Mouse (Mus musculus) lung, embryonic 14.5 days (tissue): ENCODE measurements around the gene Efnb2. TPM values are rescaled to one million over a fixed set of nuclear protein-coding genes. Genes with fewer than 3 reads are reported as not detected.

Experiments
- ATAC-seq: fragments of 200-750 bp; cut with Nextera tagmentation; 2 replicates; pipeline ENCODE4 v1.8.0; 2017; ENCODE audit warnings: mild to moderate bottlenecking, moderate TSS enrichment, moderate library complexity; ENCODE audit not compliant: insufficient read depth
- DNase-seq: peaks from one replicate; pipeline ENCODE4 v3.0.0-alpha.2; 2015
- H3K27ac ChIP-seq: fragments of 300-500 bp; sonication (generic); 2 replicates; pipeline ENCODE4 v1.5.1; 2014; ENCODE audit warnings: low read depth, mild to moderate bottlenecking, moderate library complexity
- H3K27me3 ChIP-seq: fragments of 300-500 bp; sonication (generic); 2 replicates; pipeline ENCODE4 v1.6.1; 2014; ENCODE audit warnings: low read length, control low read depth; ENCODE audit not compliant: insufficient read depth
- H3K36me3 ChIP-seq: fragments of 300-500 bp; sonication (generic); 2 replicates; pipeline ENCODE4 v1.6.1; 2014; ENCODE audit warnings: control low read depth; ENCODE audit not compliant: insufficient read depth
- H3K4me1 ChIP-seq: fragments of 300-500 bp; sonication (generic); 2 replicates; pipeline ENCODE4 v1.6.1; 2014; ENCODE audit warnings: antibody characterized with exemption, control low read depth; ENCODE audit not compliant: insufficient read depth
- H3K4me2 ChIP-seq: fragments of 300-500 bp; sonication (generic); 2 replicates; pipeline ENCODE4 v1.6.1; 2014; ENCODE audit warnings: mild to moderate bottlenecking
- H3K4me3 ChIP-seq: fragments of 300-500 bp; sonication (generic); 2 replicates; pipeline ENCODE4 v1.5.1; 2014; ENCODE audit warnings: low read depth, low read length
- H3K9ac ChIP-seq: fragments of 300-500 bp; sonication (generic); 2 replicates; pipeline ENCODE4 v1.6.1; 2014
- H3K9me3 ChIP-seq: fragments of 300-500 bp; sonication (generic); 2 replicates; pipeline ENCODE4 v1.6.1; 2016; ENCODE audit warnings: low read depth, low read length, control low read depth
- CTCF ChIP-seq: IDR thresholded peaks from 2 replicates; pipeline ENCODE4 v1.5.1; 2016; ENCODE audit warnings: antibody characterized with exemption, low read depth
- WGBS: fragments of 180-500 bp; shearing (Covaris S2); extraction: QIAGEN DNeasy Blood & Tissue Kit; methylation state at CpG from one replicate; pipeline ENCODE4 v1.1.7; 2014; 5-methylcytosine and 5-hydroxymethylcytosine counted together
- microRNA-seq: library from miRNA; unstranded; fragments of <30 nt; microRNA quantifications from one replicate; pipeline ENCODE4, GENCODE M21; 2016; ENCODE audit warnings: borderline number of aligned reads
- polyA plus RNA-seq: library from polyadenylated mRNA; unstranded; fragments of >200 nt; fragmentation: Nextera tagmentation; extraction: Ambion mirVana; gene quantifications from 2 replicates; pipeline ENCODE4 v1.2.1, GENCODE M21; 2014

Efnb2 gene
- polyA plus RNA-seq, 1 experiment from 2014 or later = 38.4 TPM

DNA sequence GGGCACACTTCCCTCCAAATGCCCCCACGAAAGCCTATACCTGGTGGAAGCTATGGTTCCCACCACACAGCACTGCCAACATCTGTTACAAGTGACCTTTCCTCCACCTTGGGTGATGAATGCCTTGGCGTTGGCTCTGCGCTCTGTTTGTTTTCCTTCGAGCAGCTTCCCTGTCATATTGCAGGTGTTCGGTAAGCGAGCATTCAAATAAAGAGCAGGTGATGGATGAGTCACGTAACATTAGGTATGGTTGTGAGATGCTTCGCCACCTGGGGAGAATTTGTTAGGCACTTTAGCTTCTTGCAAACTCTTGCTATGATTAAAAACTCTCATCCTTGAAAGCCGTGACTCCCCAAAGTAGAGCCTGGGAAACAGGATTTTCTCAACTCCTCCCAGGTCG lies 91.8 kb downstream of the Efnb2 start:
- Histone ChIP-seq H3K27ac (no peak overlapping the region), H3K9me3 (no peaks in the 10 kb centered on the region; the same call in 1 of the 2 replicates), H3K4me2 (no peak overlapping the region), H3K9ac (no peak overlapping the region), H3K4me3 (no peak overlapping the region), H3K36me3 (no peaks in the 10 kb centered on the region), H3K27me3 (no peaks in the 10 kb centered on the region), H3K4me1 (0 out of 2 replicates have a peak, but pooled peaks cover 5% of the 10 kb centered on the region)
- ATAC-seq (no peak), DNase-seq (no peak)
- TF ChIP-seq CTCF = no peak
- WGBS = 63% methylated on average over 10 of the region's 10 CpGs

DNA sequence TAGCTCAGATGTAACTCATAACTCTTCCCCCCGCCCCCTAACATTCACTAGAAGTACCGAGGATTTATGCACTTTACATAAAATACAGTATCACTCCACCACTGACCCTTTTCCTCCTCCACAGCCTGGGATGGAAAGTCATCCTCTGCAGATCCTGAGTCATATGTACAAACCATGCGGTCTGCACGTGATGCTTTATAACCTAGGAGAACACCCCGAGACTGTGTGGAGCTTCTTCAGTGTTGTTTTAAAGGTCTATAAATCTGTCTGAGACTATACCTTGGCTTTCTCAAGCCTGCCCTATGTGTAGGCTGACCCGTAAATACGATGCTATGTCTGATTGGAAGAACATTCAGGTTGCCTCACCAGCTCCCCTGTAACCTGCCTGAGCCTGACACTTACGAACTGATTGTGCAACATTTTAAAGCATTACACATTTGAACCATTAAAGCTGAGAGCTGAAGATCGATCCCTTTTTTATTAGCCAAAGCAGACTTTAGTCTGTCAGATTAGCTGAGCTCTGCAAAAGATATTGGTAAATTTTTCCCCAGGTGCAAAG lies 92.7 kb downstream of the Efnb2 start:
- ATAC-seq (no peak), DNase-seq (no peak)
- H3K4me3 ChIP-seq = no peak overlapping the region
- no peak overlapping the region for H3K9ac ChIP-seq
- 85% methylated on average over 9 of the region's 9 CpGs for WGBS
- TF ChIP-seq CTCF = no peak
- 0 out of 2 replicates have a peak, but pooled peaks cover 5% of the 10 kb centered on the region for H3K4me1 ChIP-seq
- no peak overlapping the region for H3K4me2 ChIP-seq
- H3K27me3 ChIP-seq = no peaks in the 10 kb centered on the region
- no peak overlapping the region for H3K27ac ChIP-seq
- H3K36me3 ChIP-seq = no peaks in the 10 kb centered on the region
- H3K9me3 ChIP-seq = no peaks in the 10 kb centered on the region; the same call in 1 of the 2 replicates

Small RNA genes lying within 50 kb of the gene (microRNA-seq; reads per million reads assigned to microRNA genes)
- gene Mir7654 = 15.2 reads per million, percentile 28 among the genes with 10 or more reads in this experiment

Other genes starting within 250 kb of the Efnb2 start
- 159 and 164 TPM in 2 replicates for gene Arglu1, start 29.3 kb upstream of the Efnb2 start, polyA plus RNA-seq